Mouse (Mus musculus) stomach, embryonic 16.5 days (tissue): ENCODE data around the gene Avpr1b. TPM values are rescaled to one million over a fixed set of nuclear protein-coding genes. Genes with fewer than 3 reads are reported as not detected.
"Not testable (repeated sequence)": the region's sequence is repeated elsewhere in the genome, so short reads cannot be mapped to it uniquely, and the experiment has no call there.

Source experiments
- ATAC-seq: fragments of 200-750 bp; cut with Nextera tagmentation; 2 replicates; pipeline ENCODE4 v1.8.0; 2017; ENCODE audit warnings: moderate number of reproducible peaks, moderate TSS enrichment; ENCODE audit not compliant: insufficient read depth, low FRiP score
- H3K27ac ChIP-seq: fragments of 300-500 bp; sonication (generic); 2 replicates; pipeline ENCODE4 v1.5.1; 2014; ENCODE audit warnings: low read length
- H3K27me3 ChIP-seq: fragments of 300-500 bp; sonication (generic); 2 replicates; pipeline ENCODE4 v1.6.1; 2014; ENCODE audit warnings: low read length, control low read depth, mixed read lengths; ENCODE audit not compliant: control insufficient read depth, insufficient read depth
- H3K36me3 ChIP-seq: fragments of 300-500 bp; sonication (generic); 2 replicates; pipeline ENCODE4 v1.6.1; 2014; ENCODE audit warnings: low read length; ENCODE audit not compliant: control insufficient read depth, insufficient read depth
- H3K4me1 ChIP-seq: fragments of 300-500 bp; sonication (generic); 2 replicates; pipeline ENCODE4 v1.6.1; 2014; ENCODE audit warnings: low read length, control low read depth, mixed read lengths; ENCODE audit not compliant: control insufficient read depth, insufficient read depth
- H3K4me2 ChIP-seq: fragments of 300-500 bp; sonication (generic); 2 replicates; pipeline ENCODE4 v1.6.1; 2014; ENCODE audit warnings: low read depth, low read length, mixed read lengths
- H3K4me3 ChIP-seq: fragments of 300-500 bp; sonication (generic); replicated peaks from 2 replicates; pipeline ENCODE4 v1.5.1; 2014; ENCODE audit warnings: mild to moderate bottlenecking, low read length
- H3K9ac ChIP-seq: fragments of 300-500 bp; sonication (generic); 2 replicates; pipeline ENCODE4 v1.6.1; 2014; ENCODE audit warnings: low read length
- H3K9me3 ChIP-seq: fragments of 300-500 bp; sonication (generic); replicated peaks from 2 replicates; pipeline ENCODE4 v1.6.1; 2016; ENCODE audit warnings: low read length, control low read depth; ENCODE audit not compliant: control insufficient read depth
- WGBS: fragments of 180-500 bp; shearing (Covaris S2); extraction: QIAGEN DNeasy Blood & Tissue Kit; methylation state at CpG from one replicate; pipeline ENCODE4 v1.1.7; 2014; 5-methylcytosine and 5-hydroxymethylcytosine counted together
- polyA plus RNA-seq: library from polyadenylated mRNA; unstranded; fragments of >200 nt; fragmentation: Nextera tagmentation; extraction: Ambion mirVana; gene quantifications from 2 replicates; pipeline ENCODE4 v1.2.1, GENCODE M21; 2015

The Avpr1b gene
- polyA plus RNA-seq, 1 experiment from 2014 or later = 0.04 TPM

DNA sequence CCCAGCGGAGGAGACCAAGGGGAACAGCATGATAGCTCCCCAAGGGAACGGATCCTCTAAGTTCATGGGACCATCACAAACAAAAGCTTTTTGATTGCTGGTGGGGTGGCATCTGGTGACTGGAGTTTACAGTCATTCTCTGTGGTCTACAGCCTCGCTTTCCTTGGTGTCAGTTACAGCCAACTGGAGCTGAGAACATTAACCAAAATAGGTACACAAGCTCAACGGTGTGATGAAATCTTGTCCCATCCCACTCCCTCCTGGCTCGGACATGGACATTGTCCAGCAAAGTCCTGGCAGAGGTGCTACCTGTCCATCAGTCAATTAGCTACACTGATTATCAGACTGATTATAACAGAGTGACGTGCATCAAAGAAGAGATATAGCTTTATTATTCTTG, 15.6 kb downstream of the Avpr1b start:
- H3K9ac ChIP-seq = no peak overlapping the region

DNA sequence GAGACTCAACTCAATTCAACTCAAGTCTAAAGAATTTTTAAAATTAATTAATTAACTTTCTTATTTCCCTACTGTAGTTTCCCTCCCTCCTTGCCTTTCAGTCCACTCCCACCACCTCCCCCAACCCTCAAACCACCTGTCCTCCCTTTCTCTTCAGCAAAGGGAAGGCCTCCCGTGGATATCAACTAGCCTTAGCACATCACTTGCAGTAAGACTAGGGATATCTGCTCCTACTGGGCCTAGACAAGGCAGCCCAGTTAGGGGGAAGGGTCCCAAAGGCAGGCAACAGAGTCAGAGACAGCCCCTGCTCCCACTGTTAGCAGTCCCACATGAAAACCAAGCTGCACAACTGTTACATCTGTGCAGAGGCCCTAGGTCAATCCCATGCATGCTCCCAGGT, 17.1 kb downstream of the Avpr1b start:
- 67% methylated on average over 1 of the region's 1 CpGs for WGBS
- Histone ChIP-seq H3K36me3 (no peaks in the 10 kb centered on the region), H3K4me2 (no peak overlapping the region), H3K9me3 (no peaks in the 10 kb centered on the region), H3K27ac (no peak overlapping the region), H3K27me3 (no peaks in the 10 kb centered on the region), H3K9ac (no peak overlapping the region), H3K4me3 (no peak overlapping the region), H3K4me1 (no peaks in the 10 kb centered on the region)
- no peak for ATAC-seq

More for the DNA sequence above, 15.6 kb downstream of the Avpr1b start:
- no peaks in the 10 kb centered on the region for H3K36me3 ChIP-seq
- no peak overlapping the region for H3K4me2 ChIP-seq
- no peak for ATAC-seq
- no peak overlapping the region for H3K4me3 ChIP-seq
- H3K4me1 ChIP-seq = no peaks in the 10 kb centered on the region
- 80% methylated on average over 6 of the region's 6 CpGs for WGBS
- H3K9me3 ChIP-seq = no peaks in the 10 kb centered on the region
- H3K27ac ChIP-seq = no peak overlapping the region
- no peaks in the 10 kb centered on the region for H3K27me3 ChIP-seq

DNA sequence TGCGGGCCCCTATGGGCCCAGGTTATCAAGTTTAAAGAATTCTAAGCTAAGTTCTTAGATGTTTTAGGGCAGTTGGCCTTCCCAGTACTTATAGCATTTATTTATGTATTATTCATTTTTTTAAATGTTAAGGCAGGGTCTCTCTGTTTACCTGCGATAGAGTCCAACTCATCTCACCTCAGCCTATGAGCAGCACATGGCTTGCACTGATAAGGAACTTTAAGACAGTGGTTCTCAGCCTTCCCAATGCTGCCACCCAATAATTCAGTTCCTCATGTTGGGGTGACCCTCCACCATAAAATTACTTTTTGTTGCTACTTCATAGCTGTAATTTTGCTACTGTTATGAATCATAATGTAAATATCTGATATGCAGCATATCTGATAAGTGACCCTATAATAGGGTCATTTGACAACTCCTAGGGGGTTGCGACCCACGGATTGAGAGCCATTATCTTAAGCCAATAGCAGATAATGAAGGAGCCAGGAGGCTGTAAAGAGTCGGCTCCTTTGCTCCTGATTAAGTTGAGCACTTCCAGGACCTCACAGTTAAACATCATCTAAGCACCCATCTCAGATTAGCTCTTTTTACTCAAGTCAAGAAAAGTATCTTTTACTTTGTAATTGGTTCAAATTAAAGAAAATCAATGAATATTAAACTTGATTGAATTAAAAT, 17.6 kb downstream of the Avpr1b start:
- Histone ChIP-seq H3K4me2 (no peak overlapping the region), H3K4me1 (no peaks in the 10 kb centered on the region), H3K9me3 (no peaks in the 10 kb centered on the region), H3K27ac (no peak overlapping the region), H3K9ac (no peak overlapping the region), H3K4me3 (no peak overlapping the region), H3K27me3 (no peaks in the 10 kb centered on the region), H3K36me3 (no peaks in the 10 kb centered on the region)
- 59% methylated on average over 5 of the region's 5 CpGs for WGBS
- no peak for ATAC-seq

DNA sequence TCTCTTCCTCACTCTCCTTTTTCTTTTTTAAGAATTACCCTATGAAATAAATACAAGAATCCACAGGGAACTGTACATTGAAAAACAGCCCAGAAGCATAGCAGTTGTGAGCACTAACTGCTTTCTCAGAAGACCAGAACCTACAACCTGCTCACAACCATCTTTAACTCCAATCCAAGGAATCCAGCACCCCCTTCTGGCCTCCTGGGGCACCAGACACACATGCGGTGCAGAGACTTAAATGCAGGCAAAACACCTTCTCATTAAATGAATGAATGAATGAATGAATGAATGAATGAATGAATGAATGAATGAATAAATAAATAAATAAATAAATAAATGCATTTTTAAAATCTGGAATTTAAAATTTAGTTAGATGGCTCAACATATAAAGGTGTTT, 19.5 kb downstream of the Avpr1b start:
- Histone ChIP-seq H3K9me3 (no peaks in the 10 kb centered on the region), H3K4me3 (no peak overlapping the region), H3K4me1 (no peaks in the 10 kb centered on the region), H3K9ac (no peak overlapping the region), H3K27ac (no peak overlapping the region), H3K27me3 (no peaks in the 10 kb centered on the region), H3K36me3 (no peaks in the 10 kb centered on the region), H3K4me2 (no peak overlapping the region)
- WGBS = 76% methylated on average over 1 of the region's 1 CpGs
- ATAC-seq = no peak

DNA sequence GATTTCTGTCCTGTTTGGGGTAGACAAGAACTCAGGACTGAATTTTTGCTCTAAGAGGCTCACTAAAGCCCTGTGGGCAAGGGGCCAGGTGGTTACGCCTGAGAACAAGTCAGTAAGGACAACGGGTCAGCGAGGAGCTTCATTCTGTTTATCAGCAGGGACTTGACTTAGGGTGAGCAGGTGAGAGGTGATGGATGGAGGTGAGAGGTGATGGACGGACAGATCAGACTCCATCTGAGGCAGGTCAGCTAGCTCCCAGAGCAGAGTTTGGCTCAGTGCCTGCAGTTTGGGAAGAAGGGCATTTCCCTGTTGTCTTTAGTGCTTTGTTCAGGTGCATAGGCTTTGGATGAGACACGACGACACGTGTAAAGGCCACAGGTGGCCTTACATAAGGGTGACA, 20.3 kb downstream of the Avpr1b start:
- no peak overlapping the region for H3K4me3 ChIP-seq
- H3K36me3 ChIP-seq = no peaks in the 10 kb centered on the region
- no peaks in the 10 kb centered on the region for H3K27me3 ChIP-seq
- no peaks in the 10 kb centered on the region for H3K4me1 ChIP-seq
- H3K9ac ChIP-seq = no peak overlapping the region
- whole genome bisulfite sequencing = 80% methylated on average over 7 of the region's 7 CpGs
- no peak for ATAC-seq
- no peaks in the 10 kb centered on the region for H3K9me3 ChIP-seq
- H3K27ac ChIP-seq = no peak overlapping the region
- no peak overlapping the region for H3K4me2 ChIP-seq

DNA sequence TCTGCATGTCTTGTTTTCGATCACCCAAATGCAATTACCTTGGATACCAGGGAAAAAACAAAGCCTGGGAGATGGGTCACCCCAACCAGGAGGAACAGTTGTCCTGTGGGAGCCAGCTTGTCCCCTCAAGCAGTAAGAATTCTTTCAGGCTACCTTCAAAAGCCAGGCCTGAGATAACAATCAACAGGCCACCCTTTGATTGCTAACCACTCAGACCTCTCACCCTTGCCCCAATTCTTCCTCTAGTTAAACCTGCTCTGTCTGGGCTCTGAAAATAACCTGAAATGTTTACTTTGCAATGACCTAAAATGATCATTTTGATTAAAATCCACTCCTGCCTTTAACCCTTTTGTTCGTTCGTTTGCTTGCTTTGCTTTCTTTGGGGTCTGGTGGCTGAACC, 24.6 kb downstream of the Avpr1b start:
- Histone ChIP-seq H3K9ac (no peak overlapping the region), H3K4me3 (no peak overlapping the region), H3K4me2 (no peak overlapping the region), H3K27me3 (no peaks in the 10 kb centered on the region), H3K27ac (no peak overlapping the region), H3K36me3 (no peaks in the 10 kb centered on the region), H3K9me3 (no peaks in the 10 kb centered on the region), H3K4me1 (no peaks in the 10 kb centered on the region)
- no peak for ATAC-seq
- 60% methylated on average over 3 of the region's 3 CpGs for WGBS

DNA sequence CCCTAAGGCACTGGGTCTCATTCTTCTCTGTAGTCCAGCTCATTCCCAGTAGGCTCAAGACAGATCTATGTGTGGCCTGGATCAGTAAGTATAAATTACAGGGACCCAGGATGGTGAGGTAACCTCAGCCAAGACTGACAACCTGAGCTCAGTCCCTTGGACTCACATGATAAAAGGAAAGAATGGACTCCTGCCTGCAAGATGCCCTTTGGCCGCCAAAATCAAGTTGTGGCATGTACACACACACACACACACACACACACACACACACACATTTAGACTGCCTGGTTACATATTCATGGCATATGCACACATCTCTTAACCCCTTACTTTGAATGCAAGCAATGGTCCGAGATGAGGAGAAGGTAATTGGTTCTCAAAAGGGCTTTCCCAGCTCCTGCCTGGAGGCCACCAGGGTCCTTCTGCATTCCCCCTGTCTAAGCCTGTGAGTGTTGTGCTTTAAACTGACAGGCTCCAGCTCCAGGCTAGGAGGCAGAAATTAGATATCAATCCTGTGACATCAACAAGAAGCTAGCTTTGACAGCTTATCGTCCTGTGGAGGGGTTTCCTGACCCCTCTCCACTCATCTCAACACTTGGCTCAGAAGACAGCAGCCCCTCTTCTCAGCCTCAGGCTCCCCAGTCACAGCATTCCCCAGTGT, 25.3 kb downstream of the Avpr1b start:
- Histone ChIP-seq H3K4me2 (no peak overlapping the region), H3K27ac (no peak overlapping the region), H3K4me1 (no peaks in the 10 kb centered on the region), H3K9ac (no peak overlapping the region), H3K27me3 (no peaks in the 10 kb centered on the region), H3K9me3 (no peaks in the 10 kb centered on the region), H3K4me3 (no peak overlapping the region), H3K36me3 (no peaks in the 10 kb centered on the region)
- no peak for ATAC-seq
- 52% methylated on average over 3 of the region's 3 CpGs for WGBS

DNA sequence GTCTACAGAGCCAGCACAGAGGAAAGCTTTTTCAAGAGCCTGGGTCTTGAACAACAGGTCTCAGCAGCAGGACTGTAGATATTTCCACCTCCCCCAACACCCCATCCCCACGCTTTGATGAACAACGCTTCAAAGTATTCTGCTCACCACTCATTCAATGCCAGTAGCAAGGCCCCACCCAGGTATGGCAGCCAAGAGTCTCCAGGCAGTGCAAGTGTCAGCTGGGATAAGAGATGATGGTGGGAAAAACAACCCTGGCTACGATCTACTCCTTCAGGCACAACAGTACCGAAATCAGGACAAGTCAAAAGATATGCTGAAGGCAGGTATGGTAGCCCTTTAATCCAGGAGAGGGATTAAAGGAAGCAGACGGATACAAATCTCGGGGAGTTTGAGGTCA, 27.2 kb downstream of the Avpr1b start:
- H3K36me3 ChIP-seq = no peaks in the 10 kb centered on the region
- no peak overlapping the region for H3K9ac ChIP-seq
- no peak overlapping the region for H3K4me3 ChIP-seq
- H3K4me2 ChIP-seq = no peak overlapping the region
- whole genome bisulfite sequencing = 87% methylated on average over 6 of the region's 6 CpGs
- no peak for ATAC-seq
- H3K27ac ChIP-seq = no peak overlapping the region
- H3K4me1 ChIP-seq = no peaks in the 10 kb centered on the region
- no peaks in the 10 kb centered on the region for H3K27me3 ChIP-seq
- H3K9me3 ChIP-seq = no peaks in the 10 kb centered on the region

DNA sequence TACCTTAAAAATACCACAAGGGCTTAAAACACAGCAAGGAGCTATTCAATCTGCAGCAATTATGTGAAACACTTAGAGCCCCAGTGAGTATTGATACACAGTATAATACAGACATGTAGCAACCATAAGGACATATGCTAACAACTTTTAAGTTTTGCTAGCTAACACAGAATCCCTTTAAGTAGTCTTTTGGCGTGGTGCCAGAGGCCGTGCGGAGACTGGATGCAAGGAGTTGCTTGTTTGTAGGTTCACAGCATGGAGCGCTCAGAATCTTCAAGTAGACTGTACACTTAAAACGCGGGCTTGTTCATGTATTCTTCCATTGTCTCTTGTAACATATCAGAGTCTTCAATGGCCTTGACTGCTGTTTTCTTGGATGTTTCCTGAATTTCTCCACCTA, 33.2 kb downstream of the Avpr1b start:
- H3K27me3 ChIP-seq, ATAC-seq, H3K27ac ChIP-seq, H3K9me3 ChIP-seq, H3K4me3 ChIP-seq, H3K4me1 ChIP-seq, H3K36me3 ChIP-seq, H3K4me2 ChIP-seq, H3K9ac ChIP-seq: not testable (repeated sequence)
- WGBS = 50% methylated on average over 6 of the region's 6 CpGs
